Mouse (Mus musculus): Measurements from ENCODE around the gene Hkdc1. TPM values are rescaled to one million over a fixed set of nuclear protein-coding genes. Genes with fewer than 3 reads are reported as not detected.
"Not testable (repeated sequence)": the region's sequence is repeated elsewhere in the genome, so short reads cannot be mapped to it uniquely, and the experiment has no call there.

Gene Hkdc1
- polyA plus RNA-seq (2015; fragmentation: Nextera tagmentation; extraction: Ambion mirVana) = 37.7 and 47.1 TPM in 2 replicates

- H3K36me3 ChIP-seq (ENCODE audit: control insufficient read depth, insufficient read depth) = no peaks in the 10 kb centered on the region; the same call in 1 of the 2 replicates
- H3K4me2 ChIP-seq (replicated peaks; ENCODE audit: low read depth) = peak within 1 kb of the TSS; percentile 56
Observed at GRCm38 (mm10) chr10:62422255-62422654, at the start of gene Hkdc1. Gene Hkdc1 (minus strand): TSS chr10:62422491.

GRCm38 (mm10) chr10:62471105-62471504 is 48.8 kb upstream of the Hkdc1 start:
- H3K27me3 ChIP-seq (replicated peaks; ENCODE audit: control insufficient read depth, insufficient read depth, low read length) = no peaks in the 10 kb centered on the region
- ATAC-seq = no peak

More at GRCm38 (mm10) chr10:62422255-62422654, at the start of gene Hkdc1:
- 27% methylated on average over 15 of the region's 15 CpGs for WGBS
- Histone ChIP-seq H3K9ac (ENCODE audit: low read depth, low read length) (peak within 1 kb of the TSS; percentile 37; the same call in 1 of the 2 replicates), H3K27ac (ENCODE audit: low read depth, low read length) (peak within 1 kb of the TSS; percentile 60), H3K4me3 (ENCODE audit: low read depth, low read length) (peak within 1 kb of the TSS; percentile 29), H3K27me3 (replicated peaks; ENCODE audit: control insufficient read depth, insufficient read depth, low read length) (no peaks in the 10 kb centered on the region), H3K4me1 (replicated peaks; ENCODE audit: control insufficient read depth, insufficient read depth, low read length) (peaks cover 10% of the 10 kb centered on the region), H3K9me3 (ENCODE audit: control insufficient read depth) (no peaks in the 10 kb centered on the region)
- ATAC-seq = peak; percentile 36
- no peak for TF ChIP-seq CTCF (IDR thresholded peaks at IDR 0.05; ENCODE audit: low read depth)

GRCm38 (mm10) chr10:62469736-62470135 is 47.4 kb upstream of the Hkdc1 start:
- ATAC-seq = no peak
- peaks cover 30% of the 10 kb centered on the region for H3K36me3 ChIP-seq (ENCODE audit: control insufficient read depth, insufficient read depth)
- no peak overlapping the region for H3K27ac ChIP-seq (ENCODE audit: low read depth, low read length)
- H3K4me2 ChIP-seq (replicated peaks; ENCODE audit: low read depth) = no peak overlapping the region
- H3K4me3 ChIP-seq (ENCODE audit: low read depth, low read length) = no peak overlapping the region
- H3K9ac ChIP-seq (ENCODE audit: low read depth, low read length) = no peak overlapping the region
- no peaks in the 10 kb centered on the region for H3K27me3 ChIP-seq (replicated peaks; ENCODE audit: control insufficient read depth, insufficient read depth, low read length)
- 88% methylated on average over 4 of the region's 4 CpGs for WGBS
- H3K4me1 ChIP-seq (replicated peaks; ENCODE audit: control insufficient read depth, insufficient read depth, low read length) = no peaks in the 10 kb centered on the region
- no peak for TF ChIP-seq CTCF (IDR thresholded peaks at IDR 0.05; ENCODE audit: low read depth)
- H3K9me3 ChIP-seq (ENCODE audit: control insufficient read depth) = no peaks in the 10 kb centered on the region

More at GRCm38 (mm10) chr10:62471105-62471504, 48.8 kb upstream of the Hkdc1 start:
- peaks cover 29% of the 10 kb centered on the region for H3K36me3 ChIP-seq (ENCODE audit: control insufficient read depth, insufficient read depth)
- no peaks in the 10 kb centered on the region for H3K9me3 ChIP-seq (ENCODE audit: control insufficient read depth)
- H3K4me2 ChIP-seq (replicated peaks; ENCODE audit: low read depth) = no peak overlapping the region
- no peak overlapping the region for H3K9ac ChIP-seq (ENCODE audit: low read depth, low read length)
- H3K4me3 ChIP-seq (ENCODE audit: low read depth, low read length) = no peak overlapping the region
- H3K4me1 ChIP-seq (replicated peaks; ENCODE audit: control insufficient read depth, insufficient read depth, low read length) = no peaks in the 10 kb centered on the region
- no peak for TF ChIP-seq CTCF (IDR thresholded peaks at IDR 0.05; ENCODE audit: low read depth)
- H3K27ac ChIP-seq (ENCODE audit: low read depth, low read length) = no peak overlapping the region
- WGBS = 75% methylated on average over 5 of the region's 5 CpGs

GRCm38 (mm10) chr10:62461321-62461720 is 39.0 kb upstream of the Hkdc1 start:
- no peak overlapping the region for H3K27ac ChIP-seq (ENCODE audit: low read depth, low read length)
- H3K36me3 ChIP-seq (ENCODE audit: control insufficient read depth, insufficient read depth) = peaks cover 71% of the 10 kb centered on the region
- H3K4me2 ChIP-seq (replicated peaks; ENCODE audit: low read depth) = no peak overlapping the region
- no peaks in the 10 kb centered on the region for H3K4me1 ChIP-seq (replicated peaks; ENCODE audit: control insufficient read depth, insufficient read depth, low read length)
- no peaks in the 10 kb centered on the region for H3K9me3 ChIP-seq (ENCODE audit: control insufficient read depth)
- no peak overlapping the region for H3K9ac ChIP-seq (ENCODE audit: low read depth, low read length)
- no peak for ATAC-seq
- no peaks in the 10 kb centered on the region for H3K27me3 ChIP-seq (replicated peaks; ENCODE audit: control insufficient read depth, insufficient read depth, low read length)
- TF ChIP-seq CTCF (IDR thresholded peaks at IDR 0.05; ENCODE audit: low read depth) = no peak
- H3K4me3 ChIP-seq (ENCODE audit: low read depth, low read length) = no peak overlapping the region

- ATAC-seq; H3K27me3 ChIP-seq (replicated peaks; ENCODE audit: control insufficient read depth, insufficient read depth, low read length); H3K27ac ChIP-seq (ENCODE audit: low read depth, low read length); H3K4me1 ChIP-seq (replicated peaks; ENCODE audit: control insufficient read depth, insufficient read depth, low read length); H3K4me3 ChIP-seq (ENCODE audit: low read depth, low read length); H3K4me2 ChIP-seq (replicated peaks; ENCODE audit: low read depth); H3K9ac ChIP-seq (ENCODE audit: low read depth, low read length); H3K9me3 ChIP-seq (ENCODE audit: control insufficient read depth): not testable (repeated sequence)
- WGBS = 65% methylated on average over 11 of the region's 11 CpGs
- H3K36me3 ChIP-seq (ENCODE audit: control insufficient read depth, insufficient read depth) = peaks cover 28% of the 10 kb centered on the region
Observed at GRCm38 (mm10) chr10:62452001-62452400, 29.7 kb upstream of the Hkdc1 start.

GRCm38 (mm10) chr10:62450280-62450640 is 28.0 kb upstream of the Hkdc1 start:
- 32% methylated on average over 18 of the region's 18 CpGs for WGBS
- ATAC-seq = peak; percentile 48
- Histone ChIP-seq H3K36me3 (ENCODE audit: control insufficient read depth, insufficient read depth) (peaks cover 30% of the 10 kb centered on the region), H3K4me2 (replicated peaks; ENCODE audit: low read depth) (peak overlapping the region; percentile 62), H3K27me3 (replicated peaks; ENCODE audit: control insufficient read depth, insufficient read depth, low read length) (no peaks in the 10 kb centered on the region), H3K27ac (ENCODE audit: low read depth, low read length) (peak overlapping the region; percentile 75), H3K4me1 (replicated peaks; ENCODE audit: control insufficient read depth, insufficient read depth, low read length) (no peaks in the 10 kb centered on the region), H3K9ac (ENCODE audit: low read depth, low read length) (peak overlapping the region; percentile 88; the same call in 1 of the 2 replicates), H3K4me3 (ENCODE audit: low read depth, low read length) (peak overlapping the region; percentile 81), H3K9me3 (ENCODE audit: control insufficient read depth) (no peaks in the 10 kb centered on the region)
- TF ChIP-seq CTCF (IDR thresholded peaks at IDR 0.05; ENCODE audit: low read depth) = no peak
